Mouse (Mus musculus): ENCODE measurements around the gene Gm16181. TPM values are rescaled to one million over a fixed set of nuclear protein-coding genes. Genes with fewer than 3 reads are reported as not detected.
"Not testable (repeated sequence)": the region's sequence is repeated elsewhere in the genome, so short reads cannot be mapped to it uniquely, and the experiment has no call there.

The Gm16181 gene
- polyA plus RNA-seq, 1 experiment: not detected

DNA sequence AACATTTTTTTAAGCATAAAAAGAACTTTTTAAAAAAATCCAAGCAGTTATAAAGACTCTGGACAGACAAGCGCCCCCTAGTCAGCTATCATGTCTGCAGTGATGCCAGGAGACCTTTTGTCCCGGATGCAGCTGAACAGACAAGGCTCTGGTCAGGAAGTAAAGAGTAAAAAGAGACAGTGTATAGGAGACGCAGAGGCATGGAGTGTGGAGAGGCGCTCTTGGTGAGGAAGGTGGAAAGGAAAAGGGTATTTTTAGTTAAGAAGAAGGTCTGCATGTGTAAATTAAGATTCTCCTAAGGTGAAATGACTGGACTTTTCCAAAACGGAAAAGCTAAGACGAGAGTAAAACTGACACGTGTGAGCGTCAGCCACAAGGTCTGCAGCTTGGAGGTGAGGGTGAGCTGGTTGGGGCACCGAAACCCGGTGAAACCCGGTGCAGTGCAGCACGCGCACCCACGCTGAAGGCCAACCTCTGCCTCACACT, 6.0 kb downstream of the Gm16181 start:
- Histone ChIP-seq H3K27me3 (ENCODE audit: control insufficient read depth, insufficient read depth, insufficient read length) (no peaks in the 10 kb centered on the region), H3K79me2 (ENCODE audit: control insufficient read depth, insufficient read depth) (peaks cover 48% of the 10 kb centered on the region), H3K4me3 (ENCODE audit: insufficient read depth, poor library complexity, severe bottlenecking) (no peak overlapping the region), H3ac (ENCODE audit: control insufficient read depth, insufficient read length, low read depth) (no peak overlapping the region), H3K36me3 (ENCODE audit: control insufficient read depth, insufficient read depth) (peaks cover 35% of the 10 kb centered on the region), H3K79me3 (ENCODE audit: low read depth) (peaks cover 10% of the 10 kb centered on the region)
- no peak for TF ChIP-seq CEBPB (IDR thresholded peaks at IDR 0.05; ENCODE audit: low read depth)
- no peak for TF ChIP-seq FOSL1 (IDR thresholded peaks at IDR 0.05; ENCODE audit: insufficient read depth, low read length, poor library complexity, severe bottlenecking)
- no peak for TF ChIP-seq USF1 (IDR thresholded peaks at IDR 0.05; ENCODE audit: low read depth)
- TF ChIP-seq CTCF (IDR thresholded peaks at IDR 0.05; ENCODE audit: control insufficient read depth, insufficient read depth, insufficient read length): no peak
- TF ChIP-seq MYOD1 (IDR thresholded peaks at IDR 0.05; ENCODE audit: control insufficient read depth, insufficient read length, low read depth): no peak
- TF ChIP-seq MAX (IDR thresholded peaks at IDR 0.05): no peak
- TF ChIP-seq MYOG (IDR thresholded peaks at IDR 0.05; ENCODE audit: control insufficient read depth, extremely low read depth, insufficient read length): no peak

GRCm38 (mm10) chr17:35231022-35231421, 10.4 kb downstream of the Gm16181 start:
- Histone ChIP-seq H3K79me2 (ENCODE audit: control insufficient read depth, insufficient read depth) (peaks cover 75% of the 10 kb centered on the region), H3K27me3 (ENCODE audit: control insufficient read depth, insufficient read depth, insufficient read length) (no peaks in the 10 kb centered on the region), H3K79me3 (ENCODE audit: low read depth) (peaks cover 23% of the 10 kb centered on the region), H3ac (ENCODE audit: control insufficient read depth, insufficient read length, low read depth) (no peak overlapping the region), H3K4me3 (ENCODE audit: insufficient read depth, poor library complexity, severe bottlenecking) (no peak overlapping the region), H3K36me3 (ENCODE audit: control insufficient read depth, insufficient read depth) (peaks cover 40% of the 10 kb centered on the region)
- TF ChIP-seq MAX (IDR thresholded peaks at IDR 0.05) (no peak), MYOG (IDR thresholded peaks at IDR 0.05; ENCODE audit: control insufficient read depth, extremely low read depth, insufficient read length) (no peak), MYOD1 (IDR thresholded peaks at IDR 0.05; ENCODE audit: control insufficient read depth, insufficient read length, low read depth) (no peak), USF1 (IDR thresholded peaks at IDR 0.05; ENCODE audit: low read depth) (no peak), FOSL1 (IDR thresholded peaks at IDR 0.05; ENCODE audit: insufficient read depth, low read length, poor library complexity, severe bottlenecking) (no peak), CEBPB (IDR thresholded peaks at IDR 0.05; ENCODE audit: low read depth) (no peak), CTCF (IDR thresholded peaks at IDR 0.05; ENCODE audit: control insufficient read depth, insufficient read depth, insufficient read length) (no peak)

DNA sequence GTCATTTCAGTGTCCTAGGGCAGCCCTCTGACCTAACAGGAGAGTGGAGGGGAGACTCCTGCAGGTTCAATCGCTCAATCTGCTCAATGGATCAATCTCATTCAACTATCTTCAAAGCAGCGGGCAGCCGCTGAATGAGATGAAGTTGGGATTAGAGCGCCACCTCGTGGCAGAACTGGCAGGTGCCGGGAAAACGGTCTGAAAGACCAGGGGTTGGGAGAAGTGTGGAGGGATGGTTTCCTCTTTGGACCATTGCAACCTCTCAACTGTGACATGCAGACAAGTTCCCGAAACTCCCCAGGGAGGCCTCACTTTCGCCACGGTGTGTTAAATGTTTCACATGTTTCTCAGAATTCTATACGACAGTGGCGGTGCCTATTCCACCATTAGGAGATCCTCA, 11.4 kb downstream of the Gm16181 start:
- H3K79me3 ChIP-seq (ENCODE audit: low read depth): peaks cover 23% of the 10 kb centered on the region
- no peak for TF ChIP-seq MYOG (IDR thresholded peaks at IDR 0.05; ENCODE audit: control insufficient read depth, extremely low read depth, insufficient read length)
- peak; percentile 46 for TF ChIP-seq CTCF (IDR thresholded peaks at IDR 0.05; ENCODE audit: control insufficient read depth, insufficient read depth, insufficient read length)
- H3K79me2 ChIP-seq (ENCODE audit: control insufficient read depth, insufficient read depth): peaks cover 65% of the 10 kb centered on the region
- H3K36me3 ChIP-seq (ENCODE audit: control insufficient read depth, insufficient read depth): peaks cover 40% of the 10 kb centered on the region
- no peaks in the 10 kb centered on the region for H3K27me3 ChIP-seq (ENCODE audit: control insufficient read depth, insufficient read depth, insufficient read length)
- no peak overlapping the region for H3ac ChIP-seq (ENCODE audit: control insufficient read depth, insufficient read length, low read depth)
- no peak overlapping the region for H3K4me3 ChIP-seq (ENCODE audit: insufficient read depth, poor library complexity, severe bottlenecking)

DNA sequence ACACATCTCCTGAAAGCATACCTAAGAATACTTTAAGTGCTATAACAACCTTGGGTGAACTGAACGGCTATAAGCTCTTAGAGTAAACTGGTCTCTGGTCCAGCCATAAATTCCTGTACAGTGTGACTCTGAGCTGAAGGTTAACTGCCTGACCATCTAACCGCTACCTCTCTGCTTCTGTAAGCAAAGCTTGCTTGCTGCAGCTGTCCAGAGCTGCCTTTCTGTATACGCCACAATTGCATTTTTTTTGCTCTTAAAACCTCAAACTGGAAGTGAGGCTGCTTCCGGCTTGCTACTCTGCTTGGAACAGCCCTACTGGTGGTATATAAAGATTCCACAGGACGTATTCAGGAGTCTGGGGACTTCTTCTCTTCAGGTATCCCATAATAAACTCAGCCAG, 12.0 kb downstream of the Gm16181 start:
- no peaks in the 10 kb centered on the region for H3K27me3 ChIP-seq (ENCODE audit: control insufficient read depth, insufficient read depth, insufficient read length)
- H3K79me3 ChIP-seq (ENCODE audit: low read depth): peaks cover 23% of the 10 kb centered on the region
- H3K4me3 ChIP-seq (ENCODE audit: insufficient read depth, poor library complexity, severe bottlenecking): no peak overlapping the region
- TF ChIP-seq MAX (IDR thresholded peaks at IDR 0.05) (no peak), MYOG (IDR thresholded peaks at IDR 0.05; ENCODE audit: control insufficient read depth, extremely low read depth, insufficient read length) (no peak), USF1 (IDR thresholded peaks at IDR 0.05; ENCODE audit: low read depth) (no peak), FOSL1 (IDR thresholded peaks at IDR 0.05; ENCODE audit: insufficient read depth, low read length, poor library complexity, severe bottlenecking) (no peak), CEBPB (IDR thresholded peaks at IDR 0.05; ENCODE audit: low read depth) (no peak), CTCF (IDR thresholded peaks at IDR 0.05; ENCODE audit: control insufficient read depth, insufficient read depth, insufficient read length) (no peak)
- peaks cover 40% of the 10 kb centered on the region for H3K36me3 ChIP-seq (ENCODE audit: control insufficient read depth, insufficient read depth)
- H3K79me2 ChIP-seq (ENCODE audit: control insufficient read depth, insufficient read depth): peaks cover 65% of the 10 kb centered on the region
- H3ac ChIP-seq (ENCODE audit: control insufficient read depth, insufficient read length, low read depth): no peak overlapping the region

- peak within 1 kb of the TSS; percentile 90 for H3ac ChIP-seq (ENCODE audit: control insufficient read depth, insufficient read length, low read depth)
- H3K79me3 ChIP-seq (ENCODE audit: low read depth): peaks cover 23% of the 10 kb centered on the region
- peaks cover 37% of the 10 kb centered on the region for H3K36me3 ChIP-seq (ENCODE audit: control insufficient read depth, insufficient read depth)
- H3K27me3 ChIP-seq (ENCODE audit: control insufficient read depth, insufficient read depth, insufficient read length): no peaks in the 10 kb centered on the region
- TF ChIP-seq CEBPB (IDR thresholded peaks at IDR 0.05; ENCODE audit: low read depth) (no peak), MAX (IDR thresholded peaks at IDR 0.05) (no peak), USF1 (IDR thresholded peaks at IDR 0.05; ENCODE audit: low read depth) (no peak), FOSL1 (IDR thresholded peaks at IDR 0.05; ENCODE audit: insufficient read depth, low read length, poor library complexity, severe bottlenecking) (no peak), CTCF (IDR thresholded peaks at IDR 0.05; ENCODE audit: control insufficient read depth, insufficient read depth, insufficient read length) (no peak), MYOG (IDR thresholded peaks at IDR 0.05; ENCODE audit: control insufficient read depth, extremely low read depth, insufficient read length) (no peak), MYOD1 (IDR thresholded peaks at IDR 0.05; ENCODE audit: control insufficient read depth, insufficient read length, low read depth) (no peak)
- peak within 1 kb of the TSS; percentile 51 for H3K4me3 ChIP-seq (ENCODE audit: insufficient read depth, poor library complexity, severe bottlenecking)
- H3K79me2 ChIP-seq (ENCODE audit: control insufficient read depth, insufficient read depth): peaks cover 60% of the 10 kb centered on the region
Observed at GRCm38 (mm10) chr17:35233114-35233980, 12.7 kb downstream of the Gm16181 start, which contains the start of gene Atp6v1g2. Gene Atp6v1g2, plus strand, starts transcription at chr17:35233660.

GRCm38 (mm10) chr17:35234090-35234489, 13.5 kb downstream of the Gm16181 start:
- H3K27me3 ChIP-seq (ENCODE audit: control insufficient read depth, insufficient read depth, insufficient read length); H3ac ChIP-seq (ENCODE audit: control insufficient read depth, insufficient read length, low read depth); H3K4me3 ChIP-seq (ENCODE audit: insufficient read depth, poor library complexity, severe bottlenecking): not testable (repeated sequence)
- Histone ChIP-seq H3K36me3 (ENCODE audit: control insufficient read depth, insufficient read depth) (peaks cover 37% of the 10 kb centered on the region), H3K79me3 (ENCODE audit: low read depth) (peaks cover 23% of the 10 kb centered on the region), H3K79me2 (ENCODE audit: control insufficient read depth, insufficient read depth) (peaks cover 59% of the 10 kb centered on the region)

Data from C2C12 (cell line).